Mouse (Mus musculus) liver, postnatal 0 days (tissue): Measurements from ENCODE around the gene Pola2. TPM values are rescaled to one million over a fixed set of nuclear protein-coding genes. Genes with fewer than 3 reads are reported as not detected.
A peak's percentile ranks its signal among the peaks of the same experiment; 100 is the strongest.

ENCODE experiments used
- ATAC-seq: fragments of 200-750 bp; cut with Nextera tagmentation; 2 replicates; pipeline ENCODE4 v1.8.0; 2017; ENCODE audit warnings: mild to moderate bottlenecking, moderate library complexity
- DNase-seq: peaks from one replicate; pipeline ENCODE4 v3.0.0-alpha.2; 2016
- H3K27ac ChIP-seq: fragments of 300-500 bp; sonication (generic); 2 replicates; pipeline ENCODE4 v1.5.1; 2014; ENCODE audit warnings: antibody characterized with exemption, moderate library complexity, mild to moderate bottlenecking, low read depth
- H3K27me3 ChIP-seq: fragments of 300-500 bp; sonication (generic); 2 replicates; pipeline ENCODE4 v1.6.1; 2014; ENCODE audit warnings: low read length, control low read depth, mixed read lengths; ENCODE audit not compliant: insufficient read depth
- H3K36me3 ChIP-seq: fragments of 300-500 bp; sonication (generic); replicated peaks from 2 replicates; pipeline ENCODE4 v1.6.1; 2014; ENCODE audit warnings: mild to moderate bottlenecking, control low read depth, low read length, moderate library complexity, mixed read lengths; ENCODE audit not compliant: insufficient read depth
- H3K4me1 ChIP-seq: fragments of 300-500 bp; sonication (generic); 2 replicates; pipeline ENCODE4 v1.6.1; 2014; ENCODE audit warnings: antibody characterized with exemption, mild to moderate bottlenecking, control low read depth; ENCODE audit not compliant: insufficient read depth
- H3K4me2 ChIP-seq: fragments of 300-500 bp; sonication (generic); 2 replicates; pipeline ENCODE4 v1.6.1; 2014; ENCODE audit warnings: low read depth, mild to moderate bottlenecking, low read length, moderate library complexity, mixed read lengths
- H3K4me3 ChIP-seq: fragments of 300-500 bp; sonication (generic); 2 replicates; pipeline ENCODE4 v1.5.1; 2014; ENCODE audit warnings: low read depth, low read length
- H3K9ac ChIP-seq: fragments of 300-500 bp; sonication (generic); replicated peaks from 2 replicates; pipeline ENCODE4 v1.6.1; 2014; ENCODE audit warnings: mild to moderate bottlenecking, moderate library complexity
- H3K9me3 ChIP-seq: fragments of 300-500 bp; sonication (generic); 2 replicates; pipeline ENCODE4 v1.6.1; 2016; ENCODE audit warnings: mild to moderate bottlenecking, control low read depth, low read length, mixed read lengths
- CTCF ChIP-seq: sonication (generic); IDR thresholded peaks from 2 replicates; pipeline ENCODE4 v1.5.1; 2016; ENCODE audit warnings: antibody characterized with exemption, low read depth
- EP300 ChIP-seq: IDR thresholded peaks from 2 replicates; pipeline ENCODE4 v1.6.1; 2016; ENCODE audit warnings: antibody characterized with exemption, low read depth, mild to moderate bottlenecking
- WGBS: fragments of 180-500 bp; shearing (Covaris S2); extraction: QIAGEN DNeasy Blood & Tissue Kit; methylation state at CpG from one replicate; pipeline ENCODE4 v1.1.7; 2014; ENCODE audit not compliant: insufficient replicate concordance; 5-methylcytosine and 5-hydroxymethylcytosine counted together
- polyA plus RNA-seq: library from polyadenylated mRNA; unstranded; fragments of >200 nt; fragmentation: Nextera tagmentation; extraction: Ambion mirVana; gene quantifications from 2 replicates; pipeline ENCODE4 v1.2.1, GENCODE M21; 2015

The Pola2 gene
- polyA plus RNA-seq, 1 experiment from 2014 or later: 21.5 TPM

- no peak for DNase-seq
- TF ChIP-seq CTCF (no peak), EP300 (no peak)
- no peaks in the 10 kb centered on the region for H3K36me3 ChIP-seq
- H3K27ac ChIP-seq: no peak overlapping the region
- no peak overlapping the region for H3K9ac ChIP-seq
- WGBS: 63% methylated on average over 4 of the region's 4 CpGs
- H3K4me2 ChIP-seq: no peak overlapping the region
- 0 out of 2 replicates have a peak, but pooled peaks cover 2% of the 10 kb centered on the region for H3K4me1 ChIP-seq
- H3K9me3 ChIP-seq: no peaks in the 10 kb centered on the region
- ATAC-seq: no peak
- no peak overlapping the region for H3K4me3 ChIP-seq
- no peaks in the 10 kb centered on the region for H3K27me3 ChIP-seq
These were observed 11.1 kb upstream of the Pola2 start for GRCm38 (mm10) chr19:5975112-5975511.

GRCm38 (mm10) chr19:5967664-5968063 is 3.7 kb upstream of the Pola2 start:
- H3K4me2 ChIP-seq: peak overlapping the region; percentile 61; the same call in 1 of the 2 replicates
- H3K4me3 ChIP-seq: no peak overlapping the region
- no peaks in the 10 kb centered on the region for H3K9me3 ChIP-seq
- TF ChIP-seq EP300 (peak; percentile 91), CTCF (no peak)
- H3K4me1 ChIP-seq: peaks cover 38% of the 10 kb centered on the region
- H3K36me3 ChIP-seq: no peaks in the 10 kb centered on the region
- ATAC-seq (peak; percentile 56), DNase-seq (no peak)
- 62% methylated on average over 10 of the region's 10 CpGs for WGBS
- H3K27ac ChIP-seq: peak overlapping the region; percentile 64
- H3K27me3 ChIP-seq: no peaks in the 10 kb centered on the region
- H3K9ac ChIP-seq: peak overlapping the region; percentile 27; the same call in 1 of the 2 replicates

DNA sequence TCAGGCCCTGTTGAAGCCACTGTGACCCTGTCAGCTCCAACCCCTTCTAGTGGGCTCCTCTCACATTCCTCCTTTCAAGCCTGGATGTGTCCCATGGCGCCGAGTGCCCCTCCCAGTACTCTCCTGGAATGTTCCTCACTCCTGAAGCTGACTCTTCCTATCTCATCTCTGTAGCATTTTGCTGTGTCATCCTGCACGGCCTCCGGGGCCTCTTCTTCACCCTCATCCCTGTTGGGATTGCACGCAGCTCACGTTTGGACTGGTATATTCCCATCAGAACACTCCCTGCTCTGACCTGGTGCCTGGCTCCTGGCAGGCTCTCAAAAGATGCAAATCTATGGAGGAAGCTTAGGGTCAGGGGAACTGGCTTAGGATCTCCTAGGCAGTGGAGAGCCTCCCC is 2.8 kb upstream of the Pola2 start:
- Histone ChIP-seq H3K27ac (peak overlapping the region; percentile 64), H3K4me3 (no peak overlapping the region), H3K4me2 (peak overlapping the region; percentile 61), H3K4me1 (peaks cover 43% of the 10 kb centered on the region), H3K36me3 (0 out of 2 replicates have a peak, but pooled peaks cover under 1% of the 10 kb centered on the region), H3K9ac (peak overlapping the region; percentile 27), H3K27me3 (no peaks in the 10 kb centered on the region), H3K9me3 (no peaks in the 10 kb centered on the region)
- TF ChIP-seq EP300: no peak
- TF ChIP-seq CTCF: no peak
- DNase-seq: peak; percentile 60
- peak; percentile 39; the same call in 1 of the 2 replicates for ATAC-seq
- 43% methylated on average over 6 of the region's 6 CpGs for WGBS

- ATAC-seq: no peak
- Histone ChIP-seq H3K4me1 (peaks cover 43% of the 10 kb centered on the region), H3K27ac (peak overlapping the region; percentile 64; the same call in 1 of the 2 replicates), H3K4me2 (no peak overlapping the region), H3K27me3 (no peaks in the 10 kb centered on the region), H3K4me3 (no peak overlapping the region), H3K9me3 (no peaks in the 10 kb centered on the region), H3K9ac (no peak overlapping the region), H3K36me3 (peaks cover 5% of the 10 kb centered on the region)
- TF ChIP-seq CTCF: no peak; the same call in 1 of the 2 replicates
- TF ChIP-seq EP300: no peak
- DNase-seq: no peak
- WGBS: 77% methylated on average over 2 of the region's 2 CpGs
These were observed 1.9 kb upstream of the Pola2 start for GRCm38 (mm10) chr19:5965910-5966309.

GRCm38 (mm10) chr19:5965280-5965679 is 1.3 kb upstream of the Pola2 start:
- WGBS: 8% methylated on average over 4 of the region's 4 CpGs
- peaks cover 43% of the 10 kb centered on the region for H3K4me1 ChIP-seq
- peaks cover 5% of the 10 kb centered on the region for H3K36me3 ChIP-seq
- H3K9ac ChIP-seq: no peak overlapping the region
- H3K9me3 ChIP-seq: no peaks in the 10 kb centered on the region
- no peaks in the 10 kb centered on the region for H3K27me3 ChIP-seq
- TF ChIP-seq CTCF: peak; percentile 98
- TF ChIP-seq EP300: no peak
- no peak overlapping the region for H3K4me3 ChIP-seq
- ATAC-seq: peak; percentile 35
- H3K4me2 ChIP-seq: peak overlapping the region; percentile 89; the same call in 1 of the 2 replicates
- peak overlapping the region; percentile 61; the same call in 1 of the 2 replicates for H3K27ac ChIP-seq
- peak; percentile 88 for DNase-seq

DNA sequence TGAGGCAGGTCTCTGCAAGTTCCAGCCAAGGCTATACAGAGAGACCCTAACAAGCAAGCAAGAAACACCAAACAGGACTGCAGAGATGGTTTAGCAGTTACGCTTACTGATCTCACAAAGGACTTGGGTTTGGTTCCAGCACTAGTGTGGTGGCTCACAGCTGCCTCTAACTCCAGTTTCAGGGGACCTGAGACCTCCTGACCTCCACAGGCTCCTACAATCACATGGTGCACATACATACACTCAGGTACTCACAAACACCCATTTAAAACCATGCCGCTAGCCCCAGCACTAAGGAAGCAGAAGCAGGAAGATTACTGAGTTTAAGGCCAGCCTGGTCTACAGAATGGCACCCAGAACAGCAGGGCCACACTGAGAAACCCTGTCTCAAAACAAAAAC is 802 bp upstream of the Pola2 start:
- DNase-seq: no peak
- TF ChIP-seq CTCF (no peak), EP300 (no peak)
- H3K4me2 ChIP-seq: peak overlapping the region; percentile 89
- H3K27me3 ChIP-seq: no peaks in the 10 kb centered on the region
- peaks cover 38% of the 10 kb centered on the region for H3K4me1 ChIP-seq
- no peak for ATAC-seq
- H3K9ac ChIP-seq: peak overlapping the region; percentile 85
- H3K9me3 ChIP-seq: no peaks in the 10 kb centered on the region
- WGBS: 87% methylated on average over 2 of the region's 2 CpGs
- H3K27ac ChIP-seq: peak overlapping the region; percentile 75; the same call in 1 of the 2 replicates
- H3K4me3 ChIP-seq: peak overlapping the region; percentile 83
- H3K36me3 ChIP-seq: peaks cover 5% of the 10 kb centered on the region

DNA sequence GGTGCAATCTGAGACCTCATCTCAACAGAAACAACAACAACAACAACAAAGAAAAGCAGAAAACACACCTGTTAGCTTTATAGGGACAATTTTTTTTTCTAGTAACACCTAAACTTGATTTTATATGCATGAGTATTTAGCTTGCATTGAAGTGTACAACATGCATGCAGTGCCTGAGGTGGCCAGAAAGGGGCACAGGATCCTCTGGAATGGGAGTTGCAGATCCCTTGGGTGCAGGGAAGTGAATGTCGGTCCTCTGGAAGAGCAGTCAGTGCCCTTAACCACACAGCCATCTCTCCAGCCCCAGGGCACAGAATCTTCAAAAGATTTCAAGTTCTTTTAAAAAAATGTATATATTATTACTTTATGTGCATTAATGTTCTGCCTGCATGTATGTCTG is 1.4 kb downstream of the Pola2 start:
- DNase-seq (no peak), ATAC-seq (no peak)
- Histone ChIP-seq H3K9me3 (no peaks in the 10 kb centered on the region), H3K36me3 (peaks cover 19% of the 10 kb centered on the region), H3K27ac (0 out of 2 replicates have a peak overlapping the region, but pooled peaks have one; percentile 17), H3K4me1 (peaks cover 31% of the 10 kb centered on the region), H3K27me3 (no peaks in the 10 kb centered on the region), H3K4me2 (peak overlapping the region; percentile 89), H3K4me3 (peak overlapping the region; percentile 83), H3K9ac (peak overlapping the region; percentile 85)
- 15% methylated on average over 1 of the region's 1 CpGs for WGBS
- TF ChIP-seq CTCF (peak; percentile 38; the same call in 1 of the 2 replicates), EP300 (no peak)
